Mouse (Mus musculus): ENCODE measurements around the gene Cbx1.

DNA sequence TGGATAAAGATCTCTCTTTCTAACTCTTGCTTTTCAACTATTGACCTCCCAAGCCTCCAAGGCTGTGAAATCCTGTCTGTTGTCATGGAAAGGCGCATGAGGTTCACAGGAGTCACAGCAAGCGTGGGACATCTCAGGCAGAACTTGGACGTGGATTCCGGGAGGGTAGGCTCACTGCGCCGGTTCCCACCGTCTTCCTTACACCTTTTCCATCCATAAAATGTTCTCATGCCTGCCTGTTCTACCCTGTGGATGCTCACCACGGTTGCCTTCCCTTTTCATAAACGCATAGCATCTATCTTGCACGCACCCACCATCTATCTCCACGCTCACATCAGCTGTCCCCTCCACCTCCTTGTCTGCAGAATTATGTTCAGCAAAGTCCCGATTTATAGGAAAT lies 48.1 kb upstream of the Cbx1 start:
- TF ChIP-seq CTCF (IDR thresholded peaks at IDR 0.05; ENCODE audit: borderline replicate concordance, extremely low read depth, insufficient read depth, insufficient read length): no peak
- no peak for TF ChIP-seq POLR2A (IDR thresholded peaks at IDR 0.05; ENCODE audit: borderline replicate concordance, extremely low read depth, insufficient read depth, insufficient read length, poor library complexity, severe bottlenecking)
